Comparison of ENCODE assay signal across 28 mouse cellular contexts in the genomic region with DNA sequence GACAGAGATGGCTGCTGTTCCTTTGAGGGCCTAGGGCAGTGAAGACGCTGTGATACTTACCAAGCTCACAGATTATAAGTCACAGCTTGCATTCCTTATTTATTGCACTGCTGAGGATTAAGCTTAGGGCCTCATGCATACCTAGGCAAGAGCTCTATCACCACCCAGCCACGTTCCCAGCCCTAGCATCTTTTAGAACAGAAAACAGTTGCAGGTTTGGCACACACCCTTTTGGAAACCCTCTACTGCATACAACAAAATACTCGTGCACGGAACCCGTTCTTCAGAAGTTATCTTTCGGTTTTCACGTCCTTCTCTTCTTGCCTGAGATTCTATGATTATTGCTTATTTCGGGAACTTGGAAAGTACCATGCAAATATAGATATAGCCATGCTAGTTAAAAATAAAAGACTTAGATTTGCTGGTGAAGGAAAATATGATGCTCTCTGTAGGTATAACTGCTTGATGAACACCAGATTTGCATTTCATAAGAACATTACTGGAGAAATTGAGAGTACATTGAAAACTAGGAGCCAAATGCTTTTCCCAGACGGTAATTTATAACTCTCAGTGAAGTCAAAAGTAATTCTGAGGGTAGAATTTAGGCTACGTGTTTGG.
"Had no signal": no experiment of that assay in that cellular context is flagged by ENCODE, and none has a peak within 500 bp of the region (broad histone marks: within the 10 kb centered on the region; RNA-seq: fewer than 3 reads in every experiment).

No protein-coding gene starts in this region.

- H3K4me2 ChIP-seq: embryonic facial prominence, embryonic 12.5 days; embryonic facial prominence, embryonic 13.5 days; embryonic facial prominence, embryonic 15.5 days; forebrain, embryonic 12.5 days; forebrain, embryonic 13.5 days; forebrain, embryonic 15.5 days had no signal

- H3K27me3 ChIP-seq: embryonic facial prominence, embryonic 12.5 days; embryonic facial prominence, embryonic 13.5 days; embryonic facial prominence, embryonic 15.5 days; forebrain, embryonic 12.5 days; forebrain, embryonic 13.5 days; forebrain, embryonic 15.5 days had no signal

- H3K4me3 ChIP-seq: embryonic facial prominence, embryonic 10.5 days; embryonic facial prominence, embryonic 12.5 days; embryonic facial prominence, embryonic 13.5 days; embryonic facial prominence, embryonic 15.5 days; erythroblast, embryonic 14.5 days; forebrain, embryonic 10.5 days; forebrain, embryonic 12.5 days; forebrain, embryonic 13.5 days; forebrain, embryonic 15.5 days; gastrocnemius, adult 2 months; heart, adult 2 months; heart, embryonic 10.5 days had no signal

- H3K27ac ChIP-seq: embryonic facial prominence, embryonic 10.5 days; embryonic facial prominence, embryonic 12.5 days; embryonic facial prominence, embryonic 13.5 days; embryonic facial prominence, embryonic 15.5 days; forebrain, embryonic 10.5 days; forebrain, embryonic 12.5 days; forebrain, embryonic 13.5 days; forebrain, embryonic 15.5 days; gastrocnemius, adult 2 months; heart, adult 2 months; heart, embryonic 10.5 days had no signal

- H3K9ac ChIP-seq: embryonic facial prominence, embryonic 12.5 days; embryonic facial prominence, embryonic 13.5 days; embryonic facial prominence, embryonic 15.5 days; forebrain, embryonic 12.5 days; forebrain, embryonic 13.5 days; forebrain, embryonic 15.5 days; forebrain, postnatal 0 days had no signal

- ATAC-seq: forebrain, embryonic 13.5 days; forebrain, embryonic 14.5 days; forebrain, embryonic 15.5 days; forebrain, embryonic 16.5 days; forebrain, postnatal 0 days had no signal

- H3K4me1 ChIP-seq: embryonic facial prominence, embryonic 10.5 days; embryonic facial prominence, embryonic 12.5 days; embryonic facial prominence, embryonic 13.5 days; embryonic facial prominence, embryonic 15.5 days; forebrain, embryonic 13.5 days; forebrain, embryonic 15.5 days; heart, embryonic 10.5 days had no signal

- H3K9me3 ChIP-seq: embryonic facial prominence, embryonic 10.5 days; embryonic facial prominence, embryonic 12.5 days; embryonic facial prominence, embryonic 13.5 days; embryonic facial prominence, embryonic 15.5 days; forebrain, embryonic 10.5 days; forebrain, embryonic 12.5 days; forebrain, embryonic 13.5 days; forebrain, embryonic 15.5 days; heart, embryonic 10.5 days had no signal

- H3K36me3 ChIP-seq: embryonic facial prominence, embryonic 10.5 days; embryonic facial prominence, embryonic 12.5 days; embryonic facial prominence, embryonic 13.5 days; embryonic facial prominence, embryonic 15.5 days; forebrain, embryonic 10.5 days; forebrain, embryonic 12.5 days; forebrain, embryonic 15.5 days; heart, embryonic 10.5 days had no signal

- DNase-seq: cerebellum, adult 8-10 months; cerebellum, adult 9-10 months; cerebellum, adult 9-11 months; cerebellum, postnatal 10 days; cerebellum, postnatal 14 days; cerebellum, postnatal 25 days; cerebellum, postnatal 36 days; embryo, embryonic 11 days; forebrain, postnatal 0 days; gastrocnemius, adult 2 months; gastrocnemius, postnatal 10 days; gastrocnemius, postnatal 14 days; gastrocnemius, postnatal 25 days; gastrocnemius, postnatal 36 days; heart, adult 18-20 months; heart, adult 2 months had no signal
